Mouse (Mus musculus) intestine, embryonic 16.5 days (tissue): ENCODE results near the gene Cog5. TPM values are rescaled to one million over a fixed set of nuclear protein-coding genes. Genes with fewer than 3 reads are reported as not detected.

Source experiments
- ATAC-seq: fragments of 200-750 bp; cut with Nextera tagmentation; 2 replicates; pipeline ENCODE4 v1.8.0; 2017; ENCODE audit warnings: moderate TSS enrichment, moderate library complexity
- H3K27ac ChIP-seq: fragments of 300-500 bp; sonication (generic); 2 replicates; pipeline ENCODE4 v1.5.1; 2014; ENCODE audit warnings: mild to moderate bottlenecking, low read length
- H3K27me3 ChIP-seq: fragments of 300-500 bp; sonication (generic); replicated peaks from 2 replicates; pipeline ENCODE4 v1.6.1; 2014; ENCODE audit warnings: low read length, control low read depth, mixed read lengths; ENCODE audit not compliant: control insufficient read depth, insufficient read depth
- H3K36me3 ChIP-seq: fragments of 300-500 bp; sonication (generic); 2 replicates; pipeline ENCODE4 v1.6.1; 2014; ENCODE audit warnings: low read length, control low read depth; ENCODE audit not compliant: control insufficient read depth, insufficient read depth
- H3K4me1 ChIP-seq: fragments of 300-500 bp; sonication (generic); 2 replicates; pipeline ENCODE4 v1.6.1; 2014; ENCODE audit warnings: low read length, control low read depth, mixed read lengths; ENCODE audit not compliant: control insufficient read depth, insufficient read depth
- H3K4me2 ChIP-seq: fragments of 300-500 bp; sonication (generic); 2 replicates; pipeline ENCODE4 v1.6.1; 2014; ENCODE audit warnings: low read depth, low read length, control low read depth
- H3K4me3 ChIP-seq: fragments of 300-500 bp; sonication (generic); 2 replicates; pipeline ENCODE4 v1.5.1; 2014; ENCODE audit warnings: mild to moderate bottlenecking, low read length
- H3K9ac ChIP-seq: fragments of 300-500 bp; sonication (generic); 2 replicates; pipeline ENCODE4 v1.6.1; 2014; ENCODE audit warnings: low read depth, low read length
- H3K9me3 ChIP-seq: fragments of 300-500 bp; sonication (generic); 2 replicates; pipeline ENCODE4 v1.6.1; 2016; ENCODE audit warnings: low read length, control low read depth; ENCODE audit not compliant: control insufficient read depth
- WGBS: fragments of 180-500 bp; shearing (Covaris S2); extraction: QIAGEN DNeasy Blood & Tissue Kit; methylation state at CpG from one replicate; pipeline ENCODE4 v1.1.7; 2014; 5-methylcytosine and 5-hydroxymethylcytosine counted together
- polyA plus RNA-seq: library from polyadenylated mRNA; unstranded; fragments of >200 nt; fragmentation: Nextera tagmentation; extraction: Ambion mirVana; gene quantifications from 2 replicates; pipeline ENCODE4 v1.2.1, GENCODE M21; 2015

Cog5 gene
- polyA plus RNA-seq, 1 experiment from 2014 or later = 20.6 TPM

DNA sequence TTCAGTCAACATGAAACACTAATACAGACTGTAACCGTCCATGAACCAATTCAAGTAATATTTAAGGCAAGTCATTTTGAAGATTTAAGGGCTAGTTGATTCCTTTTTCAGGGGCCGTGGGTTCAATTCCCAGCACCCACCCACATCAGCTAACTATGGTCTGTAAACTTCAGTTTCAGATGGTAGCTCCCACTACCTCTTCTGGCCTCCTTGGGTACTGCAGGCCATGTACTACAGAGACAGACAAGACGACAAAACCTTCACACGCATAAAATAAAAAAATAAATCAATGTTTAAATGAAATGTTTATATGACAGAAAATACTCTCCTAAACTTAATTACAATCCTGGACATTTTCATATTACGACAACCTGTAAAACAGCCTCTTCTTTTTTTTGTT, 292.8 kb downstream of the Cog5 start:
- no peaks in the 10 kb centered on the region for H3K27me3 ChIP-seq
- ATAC-seq = no peak
- 89% methylated on average over 5 of the region's 5 CpGs for WGBS
- H3K9me3 ChIP-seq = no peaks in the 10 kb centered on the region
- no peaks in the 10 kb centered on the region; the same call in 1 of the 2 replicates for H3K4me1 ChIP-seq
- no peak overlapping the region for H3K4me2 ChIP-seq
- H3K27ac ChIP-seq = no peak overlapping the region
- no peak overlapping the region for H3K9ac ChIP-seq
- H3K4me3 ChIP-seq = no peak overlapping the region
- peaks cover 8% of the 10 kb centered on the region; the same call in 1 of the 2 replicates for H3K36me3 ChIP-seq

- H3K36me3 ChIP-seq = peaks cover under 1% of the 10 kb centered on the region; the same call in 1 of the 2 replicates
- no peak for ATAC-seq
- H3K4me2 ChIP-seq = peak overlapping the region; percentile 70
- no peaks in the 10 kb centered on the region for H3K27me3 ChIP-seq
- H3K4me3 ChIP-seq = peak overlapping the region; percentile 84
- peak overlapping the region; percentile 96 for H3K9ac ChIP-seq
- peak overlapping the region; percentile 99; the same call in 1 of the 2 replicates for H3K27ac ChIP-seq
- H3K9me3 ChIP-seq = no peaks in the 10 kb centered on the region
- no peaks in the 10 kb centered on the region; the same call in 1 of the 2 replicates for H3K4me1 ChIP-seq
- WGBS = 24% methylated on average over 7 of the region's 7 CpGs
Measured at GRCm38 (mm10) chr12:31948101-31949000, 293.7 kb downstream of the Cog5 start.

- H3K4me1 ChIP-seq = no peaks in the 10 kb centered on the region
- H3K9ac ChIP-seq = peak overlapping the region; percentile 96
- no peaks in the 10 kb centered on the region for H3K27me3 ChIP-seq
- H3K27ac ChIP-seq = peak overlapping the region; percentile 99
- no peaks in the 10 kb centered on the region for H3K9me3 ChIP-seq
- H3K4me2 ChIP-seq = peak overlapping the region; percentile 70
- peak; percentile 73 for ATAC-seq
- peak overlapping the region; percentile 84 for H3K4me3 ChIP-seq
- 0% methylated on average over 52 of the region's 58 CpGs for WGBS
- H3K36me3 ChIP-seq = no peaks in the 10 kb centered on the region
Measured at GRCm38 (mm10) chr12:31949193-31949741, 294.6 kb downstream of the Cog5 start.

DNA sequence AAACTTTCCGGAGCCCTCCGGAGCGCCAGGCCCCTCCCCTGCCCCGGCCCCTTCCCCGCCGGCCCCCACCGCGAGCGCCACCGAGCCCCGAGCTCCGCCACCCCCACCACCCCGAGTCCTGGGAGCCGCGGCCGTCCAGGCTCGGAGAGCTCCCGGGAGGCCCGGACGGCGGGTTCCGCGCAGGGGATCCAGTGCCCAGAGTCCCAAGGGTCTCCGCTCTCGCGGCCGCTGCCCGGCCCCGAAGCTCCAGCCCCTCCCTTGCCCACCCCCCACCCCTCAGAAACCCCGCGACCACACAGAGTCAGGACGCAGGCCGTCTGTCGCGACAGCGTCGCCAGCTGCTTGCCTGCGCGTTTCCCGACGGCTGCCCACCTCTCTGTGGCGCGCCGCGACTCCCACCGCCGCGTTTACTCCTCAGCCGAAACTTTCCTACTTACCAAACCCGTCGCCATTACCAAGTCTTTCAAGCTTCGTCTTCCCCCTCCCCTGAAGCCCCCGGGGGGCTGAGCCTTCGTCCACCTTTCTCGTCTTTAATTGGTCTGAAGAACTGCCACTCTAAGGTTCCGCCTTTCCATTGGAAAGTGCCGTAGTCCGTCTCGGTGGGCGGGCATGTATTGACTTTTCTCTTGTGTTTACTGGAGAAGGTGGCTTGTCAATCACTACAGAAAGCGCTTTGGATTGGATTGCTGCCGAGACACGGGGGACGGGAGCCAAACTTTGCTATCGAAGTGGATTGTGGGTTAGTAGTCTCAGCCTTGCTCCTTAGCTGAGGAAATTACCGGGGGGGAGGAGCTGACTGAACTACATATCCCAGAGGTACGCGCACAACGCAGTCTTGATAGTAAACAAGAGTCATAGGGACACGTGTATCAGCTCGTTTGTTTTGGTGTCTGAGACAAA, 295.3 kb downstream of the Cog5 start, which contains the start of gene Hbp1:
Hbp1 (minus strand) TSS at position 777 of the 900 bp plus-strand sequence.
- ATAC-seq = peak; percentile 97
- H3K27ac ChIP-seq = peak within 1 kb of the TSS; percentile 99

GRCm38 (mm10) chr12:31950659-31951031, 296.0 kb downstream of the Cog5 start:
- Histone ChIP-seq H3K9ac (peak overlapping the region; percentile 56; the same call in 1 of the 2 replicates), H3K4me2 (peak overlapping the region; percentile 67), H3K36me3 (no peaks in the 10 kb centered on the region), H3K4me3 (peak overlapping the region; percentile 57), H3K27ac (peak overlapping the region; percentile 80), H3K27me3 (no peaks in the 10 kb centered on the region), H3K9me3 (no peaks in the 10 kb centered on the region), H3K4me1 (no peaks in the 10 kb centered on the region)
- WGBS = 2% methylated on average over 9 of the region's 9 CpGs
- no peak for ATAC-seq

More for the DNA sequence above, 295.3 kb downstream of the Cog5 start, which contains the start of gene Hbp1:
- peak within 1 kb of the TSS; percentile 67 for H3K4me2 ChIP-seq
- H3K27me3 ChIP-seq = no peaks in the 10 kb centered on the region
- no peaks in the 10 kb centered on the region for H3K4me1 ChIP-seq
- H3K9ac ChIP-seq = peak within 1 kb of the TSS; percentile 96
- H3K36me3 ChIP-seq = no peaks in the 10 kb centered on the region
- WGBS = under 1% methylated on average over 68 of the region's 71 CpGs
- H3K4me3 ChIP-seq = peak within 1 kb of the TSS; percentile 84
- H3K9me3 ChIP-seq = no peaks in the 10 kb centered on the region

GRCm38 (mm10) chr12:31955843-31956242, 301.2 kb downstream of the Cog5 start:
- ATAC-seq = no peak
- no peak overlapping the region for H3K4me3 ChIP-seq
- WGBS = 88% methylated on average over 4 of the region's 4 CpGs
- no peak overlapping the region for H3K9ac ChIP-seq
- no peak overlapping the region for H3K27ac ChIP-seq
- no peaks in the 10 kb centered on the region for H3K9me3 ChIP-seq
- no peaks in the 10 kb centered on the region for H3K36me3 ChIP-seq
- H3K4me2 ChIP-seq = no peak overlapping the region
- H3K27me3 ChIP-seq = no peaks in the 10 kb centered on the region
- H3K4me1 ChIP-seq = no peaks in the 10 kb centered on the region

DNA sequence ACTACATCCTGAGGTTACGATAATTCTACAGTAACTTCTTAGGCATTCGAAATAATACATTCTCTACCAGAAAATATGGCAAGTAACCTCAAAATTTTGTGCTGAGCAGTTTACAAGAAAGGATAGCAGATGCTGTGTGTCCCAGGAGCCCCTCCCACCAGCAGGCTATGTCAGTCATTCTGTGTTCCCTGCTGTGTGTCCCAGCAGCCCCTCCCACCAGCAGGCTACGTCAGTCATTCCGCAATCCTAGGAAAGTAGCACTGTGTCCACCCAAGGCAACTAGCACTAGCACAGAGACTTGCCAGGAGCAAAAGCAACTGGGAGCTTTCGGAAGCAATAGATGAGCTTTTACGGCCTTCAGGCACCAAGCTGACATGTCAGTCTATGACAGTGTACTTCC, 309.4 kb downstream of the Cog5 start:
- no peak overlapping the region for H3K27ac ChIP-seq
- no peaks in the 10 kb centered on the region for H3K27me3 ChIP-seq
- no peaks in the 10 kb centered on the region for H3K36me3 ChIP-seq
- H3K9ac ChIP-seq = no peak overlapping the region
- 87% methylated on average over 6 of the region's 6 CpGs for WGBS
- no peak overlapping the region for H3K4me2 ChIP-seq
- H3K9me3 ChIP-seq = no peaks in the 10 kb centered on the region
- H3K4me3 ChIP-seq = no peak overlapping the region
- ATAC-seq = no peak
- no peaks in the 10 kb centered on the region for H3K4me1 ChIP-seq

DNA sequence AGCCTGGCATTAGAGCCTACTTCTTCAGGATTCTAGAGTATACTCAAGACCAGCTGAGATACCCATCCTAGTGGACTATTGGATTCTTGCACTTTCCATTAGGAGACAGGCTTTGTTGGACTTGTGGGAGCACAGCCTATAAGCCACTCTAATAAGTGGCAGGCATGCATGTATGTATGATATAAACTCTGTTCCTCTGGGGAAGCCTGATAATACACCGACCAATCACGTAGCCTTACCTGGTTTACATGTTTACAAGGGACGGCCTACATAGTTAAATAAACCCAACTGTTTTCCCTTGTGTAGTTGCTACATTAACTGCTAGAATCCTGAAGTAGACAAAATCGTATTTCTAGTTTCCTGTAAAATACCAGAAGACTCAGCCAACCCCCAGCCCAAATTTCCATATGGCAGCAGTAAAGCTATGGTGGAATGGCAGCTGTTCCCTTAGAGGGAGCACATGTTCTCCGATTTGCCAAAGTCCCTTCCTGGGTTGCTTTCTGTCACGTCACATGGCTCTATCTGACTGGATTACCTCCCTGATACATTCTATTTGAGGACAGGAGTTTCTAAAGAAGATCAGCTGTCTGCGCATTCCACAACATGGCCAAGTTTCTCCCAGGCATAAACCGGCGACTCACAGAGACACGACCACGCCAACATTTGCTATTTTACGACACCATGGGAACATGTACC, 311.0 kb downstream of the Cog5 start:
- no peaks in the 10 kb centered on the region for H3K4me1 ChIP-seq
- no peak for ATAC-seq
- no peaks in the 10 kb centered on the region for H3K27me3 ChIP-seq
- no peak overlapping the region for H3K27ac ChIP-seq
- no peak overlapping the region for H3K4me3 ChIP-seq
- H3K9me3 ChIP-seq = no peaks in the 10 kb centered on the region
- 88% methylated on average over 12 of the region's 12 CpGs for WGBS
- H3K9ac ChIP-seq = no peak overlapping the region
- H3K36me3 ChIP-seq = no peaks in the 10 kb centered on the region
- H3K4me2 ChIP-seq = no peak overlapping the region
